Mouse (Mus musculus): Measurements from ENCODE around the gene Adgrl1. TPM values are rescaled to one million over a fixed set of nuclear protein-coding genes. Genes with fewer than 3 reads are reported as not detected.

Gene Adgrl1
- total RNA-seq (2023) = 1 to 10 TPM; 3.1 to 4.0 TPM

GRCm38 (mm10) chr8:83899363-83900252 lies at the start of gene Adgrl1:
Gene Adgrl1 (plus strand): TSS chr8:83900105.

GRCm38 (mm10) chr8:83955106-83955957 lies 55.4 kb downstream of the Adgrl1 start, which contains the start of the genes Gm10644 and Asf1b:
Gene Gm10644 (minus strand): TSS chr8:83955205.
Gene Asf1b (plus strand): TSS chr8:83955507.

GRCm38 (mm10) chr8:83972150-83973120 lies 72.5 kb downstream of the Adgrl1 start, which contains the start of gene Prkaca:
Gene Prkaca (plus strand): TSS chr8:83972993.

Other genes with a start within 250 kb of the Adgrl1 start
- 10 to 100 TPM; 27.2 to 28.1 TPM for gene Gipc1, start 247.4 kb upstream of the Adgrl1 start, total RNA-seq (2023)
- gene Ptger1, start 233.4 kb upstream of the Adgrl1 start, total RNA-seq (2023) = under 1 TPM; 0.20 to 0.37 TPM
- gene Pkn1, start 200.9 kb upstream of the Adgrl1 start, total RNA-seq (2023) = 100 to 1,000 TPM; 248 to 275 TPM
- 10 to 100 TPM; 47.8 to 60.4 TPM for gene Ddx39, start 184.9 kb upstream of the Adgrl1 start, total RNA-seq (2023)
- 100 to 1,000 TPM; 501 to 540 TPM for gene Adgre5, start 158.8 kb upstream of the Adgrl1 start, total RNA-seq (2023)
- gene Gm10644, start 55.1 kb downstream of the Adgrl1 start, total RNA-seq (2023) = under 1 TPM; 0.11 to 0.13 TPM
- gene Asf1b, start 55.4 kb downstream of the Adgrl1 start, total RNA-seq (2023) = 10 to 100 TPM; 52.1 to 60.7 TPM
- gene Prkaca, start 72.9 kb downstream of the Adgrl1 start, total RNA-seq (2023) = 10 to 100 TPM; 35.6 to 37.1 TPM
- gene Samd1, start 97.6 kb downstream of the Adgrl1 start, total RNA-seq (2023) = 10 to 100 TPM; 46.0 to 50.1 TPM
- under 1 TPM; 0.42 to 0.79 TPM for gene 1700067K01Rik, start 101.4 kb downstream of the Adgrl1 start, total RNA-seq (2023)
- gene 2210011C24Rik, start 112.1 kb downstream of the Adgrl1 start, total RNA-seq (2023) = not detected
- not detected for gene Palm3, start 121.4 kb downstream of the Adgrl1 start, total RNA-seq (2023)
- gene Il27ra, start 142.5 kb downstream of the Adgrl1 start, total RNA-seq (2023) = 1 to 10 TPM in 1 of 2 experiments, under 1 TPM in 1; 0.86 to 1.3 TPM
- not detected for gene Rln3, start 144.9 kb downstream of the Adgrl1 start, total RNA-seq (2023)
- gene Gm10643, start 165.0 kb downstream of the Adgrl1 start, total RNA-seq (2023) = 1 to 10 TPM; 2.6 to 4.9 TPM
- 10 to 100 TPM; 28.2 to 32.3 TPM for gene Rfx1, start 166.7 kb downstream of the Adgrl1 start, total RNA-seq (2023)
- gene Dcaf15, start 204.7 kb downstream of the Adgrl1 start, total RNA-seq (2023) = 10 to 100 TPM; 21.7 to 22.4 TPM
- under 1 TPM in 1 of 2 experiments, not detected in 1; 0.22 TPM for gene Podnl1, start 225.9 kb downstream of the Adgrl1 start, total RNA-seq (2023)
- 10 to 100 TPM; 19.3 to 22.5 TPM for gene Cc2d1a, start 247.8 kb downstream of the Adgrl1 start, total RNA-seq (2023)
- gene 4930432K21Rik, start 247.9 kb downstream of the Adgrl1 start, total RNA-seq (2023) = under 1 TPM; 0.79 to 0.95 TPM

Data from neutrophil, adult 83 days (primary cell).